Mouse (Mus musculus) embryonic facial prominence, embryonic 15.5 days (tissue): Measurements from ENCODE around the gene Cenpb. TPM values are rescaled to one million over a fixed set of nuclear protein-coding genes. Genes with fewer than 3 reads are reported as not detected.
A peak's percentile ranks its signal among the peaks of the same experiment; 100 is the strongest.
"Not testable (repeated sequence)": the region's sequence is repeated elsewhere in the genome, so short reads cannot be mapped to it uniquely, and the experiment has no call there.

Experiments
- ATAC-seq: fragments of 200-750 bp; cut with Nextera tagmentation; 2 replicates; pipeline ENCODE4 v1.8.0; 2017; ENCODE audit warnings: low read depth, moderate TSS enrichment; ENCODE audit not compliant: insufficient number of reproducible peaks, low FRiP score, low TSS enrichment
- H3K27ac ChIP-seq: fragments of 300-500 bp; sonication (generic); replicated peaks from 2 replicates; pipeline ENCODE4 v1.5.1; 2015; ENCODE audit warnings: mild to moderate bottlenecking, inconsistent platforms
- H3K27me3 ChIP-seq: fragments of 300-500 bp; sonication (generic); 2 replicates; pipeline ENCODE4 v1.6.1; 2015; ENCODE audit warnings: inconsistent platforms
- H3K36me3 ChIP-seq: fragments of 300-500 bp; sonication (generic); 2 replicates; pipeline ENCODE4 v1.6.1; 2015; ENCODE audit warnings: mild to moderate bottlenecking, inconsistent platforms
- H3K4me1 ChIP-seq: fragments of 300-500 bp; sonication (generic); 2 replicates; pipeline ENCODE4 v1.6.1; 2015; ENCODE audit warnings: inconsistent platforms
- H3K4me2 ChIP-seq: fragments of 300-500 bp; sonication (generic); replicated peaks from 2 replicates; pipeline ENCODE4 v1.6.1; 2015; ENCODE audit warnings: mild to moderate bottlenecking, inconsistent platforms
- H3K4me3 ChIP-seq: fragments of 300-500 bp; sonication (generic); replicated peaks from 2 replicates; pipeline ENCODE4 v1.5.1; 2015; ENCODE audit warnings: mild to moderate bottlenecking, inconsistent platforms
- H3K9ac ChIP-seq: fragments of 300-500 bp; sonication (generic); 2 replicates; pipeline ENCODE4 v1.6.1; 2015; ENCODE audit warnings: inconsistent platforms
- H3K9me3 ChIP-seq: fragments of 300-500 bp; sonication (generic); replicated peaks from 2 replicates; pipeline ENCODE4 v1.6.1; 2016; ENCODE audit warnings: inconsistent platforms
- WGBS: fragments of 180-500 bp; shearing (Covaris S2); methylation state at CpG from one replicate; pipeline ENCODE4 v1.1.7; 2015; 5-methylcytosine and 5-hydroxymethylcytosine counted together
- polyA plus RNA-seq: library from polyadenylated mRNA; unstranded; fragments of >200 nt; fragmentation: Nextera tagmentation; extraction: Ambion mirVana; gene quantifications from 2 replicates; pipeline ENCODE4 v1.2.1, GENCODE M21; 2015

Cenpb gene
- 13.3 and 14.6 TPM in 2 replicates for polyA plus RNA-seq

DNA sequence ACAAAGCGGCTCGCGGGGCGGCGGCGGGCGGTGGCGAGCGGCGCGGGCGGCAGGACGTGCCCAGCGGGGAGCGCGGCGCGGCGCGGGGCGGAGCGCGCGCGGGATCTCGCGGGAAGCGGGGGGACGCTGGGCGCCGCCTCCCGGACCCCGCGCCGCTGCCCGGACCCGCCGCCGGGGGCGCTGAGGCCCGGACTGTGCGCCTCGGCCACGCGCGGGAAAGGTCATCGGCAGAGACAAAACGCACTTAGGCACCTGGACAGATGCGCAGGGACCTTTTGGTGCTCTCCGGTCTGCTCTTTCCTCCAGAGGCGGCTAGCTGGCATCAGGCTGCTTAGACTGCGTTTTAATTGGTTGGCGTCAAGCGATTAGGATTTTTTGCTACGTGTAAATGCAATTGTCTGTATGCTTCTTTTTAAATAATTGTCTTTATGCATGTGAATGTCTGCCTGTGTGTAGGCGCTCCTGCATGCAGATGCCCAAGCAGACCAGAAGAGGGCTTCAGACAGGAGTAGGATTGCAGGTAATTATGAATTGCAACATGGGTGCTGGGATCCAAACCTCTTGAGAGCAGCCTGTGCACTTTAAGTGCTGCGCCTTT lies at the start of gene Cenpb:
TSS of gene Cenpb (minus strand) at position 78 of the 598 bp plus-strand sequence.
- Histone ChIP-seq H3K4me1 (peaks cover 44% of the 10 kb centered on the region), H3K9ac (peak within 1 kb of the TSS; percentile 97), H3K36me3 (peaks cover 14% of the 10 kb centered on the region; the same call in 1 of the 2 replicates), H3K27me3 (no peaks in the 10 kb centered on the region), H3K4me3 (peak within 1 kb of the TSS; percentile 80), H3K27ac (peak within 1 kb of the TSS; percentile 92), H3K4me2 (peak within 1 kb of the TSS; percentile 89), H3K9me3 (no peaks in the 10 kb centered on the region)
- 2% methylated on average over 57 of the region's 57 CpGs for WGBS
- peak; percentile 85 for ATAC-seq

DNA sequence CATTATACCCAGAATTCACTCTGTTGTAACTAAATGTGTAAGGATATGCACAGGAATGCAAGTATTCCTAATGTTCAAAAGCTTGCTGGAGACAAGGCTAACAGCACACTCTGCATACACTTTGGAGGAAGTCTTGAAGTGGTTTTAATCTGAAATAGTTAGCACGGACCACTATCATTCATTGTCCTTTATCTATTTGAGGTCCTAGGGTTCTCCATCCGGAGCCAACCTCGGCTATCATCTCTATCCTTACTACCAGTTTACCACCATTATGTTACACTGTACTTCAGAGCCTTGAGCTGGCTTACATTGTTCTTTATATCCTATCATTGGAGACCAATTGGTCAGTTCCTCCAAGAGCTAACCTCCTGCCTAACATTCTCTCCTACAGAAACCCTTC lies 47.4 kb upstream of the Cenpb start:
- H3K4me3 ChIP-seq = no peak overlapping the region
- no peaks in the 10 kb centered on the region for H3K36me3 ChIP-seq
- H3K27me3 ChIP-seq = no peaks in the 10 kb centered on the region
- no peaks in the 10 kb centered on the region for H3K4me1 ChIP-seq
- H3K4me2 ChIP-seq = no peak overlapping the region
- ATAC-seq = no peak
- no peak overlapping the region for H3K27ac ChIP-seq
- WGBS = 86% methylated on average over 3 of the region's 3 CpGs
- H3K9ac ChIP-seq = no peak overlapping the region
- no peaks in the 10 kb centered on the region for H3K9me3 ChIP-seq

GRCm38 (mm10) chr2:131226669-131227068 lies 46.8 kb upstream of the Cenpb start:
- not testable (repeated sequence) for H3K4me2 ChIP-seq, H3K9me3 ChIP-seq, H3K4me1 ChIP-seq, H3K36me3 ChIP-seq, H3K27ac ChIP-seq, H3K9ac ChIP-seq, H3K4me3 ChIP-seq, ATAC-seq, H3K27me3 ChIP-seq
- WGBS = 64% methylated on average over 2 of the region's 2 CpGs

- Histone ChIP-seq H3K27ac (no peak overlapping the region), H3K4me3 (no peak overlapping the region), H3K36me3 (no peaks in the 10 kb centered on the region), H3K4me1 (no peaks in the 10 kb centered on the region), H3K27me3 (no peaks in the 10 kb centered on the region), H3K4me2 (no peak overlapping the region), H3K9me3 (no peaks in the 10 kb centered on the region), H3K9ac (no peak overlapping the region)
- WGBS = 80% methylated on average over 6 of the region's 6 CpGs
- ATAC-seq = no peak
Measured at GRCm38 (mm10) chr2:131225178-131225577, 45.3 kb upstream of the Cenpb start.

- Histone ChIP-seq H3K4me1 (no peaks in the 10 kb centered on the region), H3K9me3 (no peaks in the 10 kb centered on the region), H3K27me3 (no peaks in the 10 kb centered on the region), H3K9ac (no peak overlapping the region), H3K4me3 (no peak overlapping the region), H3K27ac (no peak overlapping the region), H3K36me3 (no peaks in the 10 kb centered on the region), H3K4me2 (no peak overlapping the region)
- no peak for ATAC-seq
- WGBS = 59% methylated on average over 1 of the region's 1 CpGs
Measured at GRCm38 (mm10) chr2:131223569-131223968, 43.7 kb upstream of the Cenpb start.

DNA sequence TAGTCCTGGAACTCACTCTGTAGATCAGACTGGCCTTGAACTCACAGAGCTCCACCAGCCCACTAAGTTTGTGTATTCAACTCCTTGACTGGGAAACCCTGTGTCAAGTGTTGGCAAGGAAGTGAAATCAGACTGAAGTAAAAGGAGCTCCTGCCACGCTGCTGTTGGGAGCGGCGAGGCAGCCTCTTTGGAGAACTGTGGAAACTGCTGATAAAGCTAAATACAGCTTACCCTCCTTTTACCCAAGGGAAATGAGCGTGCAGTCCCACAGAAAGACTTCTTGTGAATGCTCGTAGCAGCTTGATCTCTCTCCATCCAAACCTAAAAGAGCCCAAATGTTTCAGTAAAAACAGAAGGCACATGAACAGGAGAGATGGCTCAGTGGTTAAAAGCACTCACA lies 42.7 kb upstream of the Cenpb start:
- Histone ChIP-seq H3K9me3 (no peaks in the 10 kb centered on the region), H3K9ac (no peak overlapping the region), H3K4me2 (no peak overlapping the region), H3K36me3 (no peaks in the 10 kb centered on the region), H3K4me3 (no peak overlapping the region), H3K27me3 (no peaks in the 10 kb centered on the region), H3K4me1 (no peaks in the 10 kb centered on the region), H3K27ac (no peak overlapping the region)
- WGBS = 45% methylated on average over 5 of the region's 5 CpGs
- no peak for ATAC-seq

DNA sequence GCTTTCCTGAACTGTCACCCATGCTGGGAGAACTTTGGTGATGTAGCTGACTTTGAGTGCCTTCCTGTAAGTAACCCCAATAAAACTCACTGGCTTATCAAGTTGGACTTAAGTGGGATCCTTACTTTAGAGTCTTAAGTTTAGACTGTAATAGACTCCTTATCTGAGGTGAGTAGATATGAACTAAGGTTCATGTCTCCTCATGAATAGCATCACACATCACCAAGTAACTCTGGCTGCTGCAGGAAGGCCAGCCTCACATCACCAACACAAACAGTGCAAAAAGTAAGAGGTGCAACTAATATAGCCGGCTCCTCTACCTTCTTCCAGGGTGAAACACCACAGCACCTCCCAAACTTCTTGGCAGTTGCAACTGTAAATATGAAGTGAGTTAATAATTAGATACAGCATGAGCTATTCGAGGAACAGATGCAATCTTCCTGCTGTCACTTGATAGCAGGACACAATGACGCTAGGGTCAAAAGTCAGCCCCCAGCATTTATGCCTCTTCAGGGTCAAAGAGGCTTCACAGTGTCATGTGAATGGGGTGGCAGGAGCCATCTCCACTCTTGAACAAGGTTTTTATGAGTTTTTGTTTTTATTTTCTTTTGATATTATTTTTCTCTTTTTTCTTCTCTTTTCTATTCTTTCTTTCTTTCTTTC lies 42.1 kb upstream of the Cenpb start:
- ATAC-seq = no peak
- Histone ChIP-seq H3K9ac (no peak overlapping the region), H3K4me1 (no peaks in the 10 kb centered on the region), H3K27me3 (no peaks in the 10 kb centered on the region), H3K36me3 (no peaks in the 10 kb centered on the region), H3K9me3 (no peaks in the 10 kb centered on the region), H3K27ac (no peak overlapping the region), H3K4me2 (no peak overlapping the region), H3K4me3 (no peak overlapping the region)
- WGBS = 67% methylated on average over 3 of the region's 3 CpGs

- H3K9me3 ChIP-seq = no peaks in the 10 kb centered on the region
- WGBS = 74% methylated on average over 4 of the region's 4 CpGs
- no peak overlapping the region for H3K27ac ChIP-seq
- no peaks in the 10 kb centered on the region for H3K36me3 ChIP-seq
- no peak for ATAC-seq
- H3K27me3 ChIP-seq = no peaks in the 10 kb centered on the region
- no peak overlapping the region for H3K9ac ChIP-seq
- no peaks in the 10 kb centered on the region for H3K4me1 ChIP-seq
- no peak overlapping the region for H3K4me3 ChIP-seq
- H3K4me2 ChIP-seq = no peak overlapping the region
Measured at GRCm38 (mm10) chr2:131220030-131220429, 40.2 kb upstream of the Cenpb start.

DNA sequence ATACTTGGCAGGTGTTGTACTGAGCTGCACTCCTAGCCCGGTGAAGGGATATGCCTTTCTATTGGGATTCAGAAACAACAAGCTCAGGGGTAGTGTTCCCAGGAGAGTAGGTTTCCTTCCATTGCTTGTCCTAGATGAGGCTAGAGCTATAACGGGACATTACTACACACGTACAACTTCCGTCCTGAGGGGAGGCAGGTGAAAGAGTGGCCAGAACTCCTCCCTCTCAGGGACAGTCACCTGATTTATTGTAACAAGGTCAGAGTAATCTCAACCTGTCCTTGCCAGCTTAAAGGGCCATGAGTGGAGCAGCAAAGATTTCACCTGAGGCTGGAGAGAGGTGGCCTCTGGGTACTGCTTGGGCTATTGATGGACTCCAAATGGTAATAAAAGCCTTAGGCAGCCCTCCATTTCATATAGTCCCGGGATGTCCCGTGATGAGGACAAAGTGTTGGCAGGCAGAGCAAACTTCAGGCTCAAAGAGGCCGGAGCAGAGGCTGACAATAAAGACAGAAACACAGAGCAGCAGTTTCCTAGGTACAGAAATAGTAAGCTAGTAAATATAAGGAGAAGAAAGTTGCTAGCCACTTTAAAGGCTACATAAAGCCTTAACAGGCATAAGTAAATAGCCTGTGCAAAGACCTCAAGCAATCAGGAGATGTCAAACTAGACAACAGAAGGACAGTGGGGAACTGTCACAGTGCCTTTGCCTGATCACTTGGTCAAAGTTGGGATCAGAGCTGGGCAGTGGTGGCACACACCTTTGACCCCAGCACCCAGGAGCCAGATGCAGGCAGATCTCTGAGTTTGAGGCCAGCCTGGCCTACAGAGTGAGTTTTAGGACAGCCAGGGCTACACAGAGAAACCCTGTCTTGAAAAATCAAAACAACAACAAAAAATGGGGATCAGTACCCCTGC lies 36.3 kb upstream of the Cenpb start:
- peaks cover 2% of the 10 kb centered on the region for H3K4me1 ChIP-seq
- WGBS = 83% methylated on average over 7 of the region's 7 CpGs
- no peak overlapping the region for H3K27ac ChIP-seq
- H3K9ac ChIP-seq = no peak overlapping the region
- no peaks in the 10 kb centered on the region for H3K27me3 ChIP-seq
- H3K36me3 ChIP-seq = peaks cover 11% of the 10 kb centered on the region
- H3K9me3 ChIP-seq = no peaks in the 10 kb centered on the region
- no peak overlapping the region for H3K4me3 ChIP-seq
- no peak overlapping the region for H3K4me2 ChIP-seq
- ATAC-seq = no peak

DNA sequence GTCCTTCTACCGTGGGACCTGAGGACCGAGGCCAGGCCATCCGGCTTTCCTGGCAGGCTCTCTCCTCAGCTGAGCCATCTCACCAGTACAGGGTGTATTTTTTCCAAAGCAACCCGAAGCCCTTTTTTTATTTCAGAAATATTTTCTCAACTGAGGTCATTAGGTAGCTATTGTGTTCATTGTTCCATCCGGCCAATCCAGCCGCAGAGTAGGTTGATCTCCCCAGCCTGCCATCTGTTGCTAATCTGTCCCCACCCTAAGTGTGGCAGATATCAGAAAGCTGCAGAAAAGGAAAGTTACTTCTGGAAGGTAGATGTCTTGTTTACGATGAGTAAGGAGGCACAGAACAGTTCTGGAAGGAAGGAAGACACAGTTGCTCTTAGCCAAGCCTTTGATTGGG lies 33.9 kb upstream of the Cenpb start:
- Histone ChIP-seq H3K36me3 (peaks cover 11% of the 10 kb centered on the region), H3K9ac (no peak overlapping the region)

GRCm38 (mm10) chr2:131211026-131211615 lies 31.3 kb upstream of the Cenpb start:
- peak overlapping the region; percentile 92; the same call in 1 of the 2 replicates for H3K27ac ChIP-seq
- 59% methylated on average over 9 of the region's 9 CpGs for whole genome bisulfite sequencing
- H3K4me1 ChIP-seq = peaks cover 12% of the 10 kb centered on the region
- no peak for ATAC-seq
- peak overlapping the region; percentile 64 for H3K4me3 ChIP-seq
- no peaks in the 10 kb centered on the region for H3K27me3 ChIP-seq
- H3K9me3 ChIP-seq = no peaks in the 10 kb centered on the region
- H3K9ac ChIP-seq = peak overlapping the region; percentile 78
- peaks cover 11% of the 10 kb centered on the region for H3K36me3 ChIP-seq
- H3K4me2 ChIP-seq = peak overlapping the region; percentile 53

More for the DNA sequence above, 33.9 kb upstream of the Cenpb start:
- Histone ChIP-seq H3K4me1 (peaks cover 12% of the 10 kb centered on the region), H3K9me3 (no peaks in the 10 kb centered on the region), H3K4me3 (no peak overlapping the region), H3K27me3 (no peaks in the 10 kb centered on the region), H3K27ac (no peak overlapping the region), H3K4me2 (no peak overlapping the region)
- whole genome bisulfite sequencing = 82% methylated on average over 7 of the region's 7 CpGs
- ATAC-seq = no peak
